Mouse (Mus musculus) myocyte (in vitro differentiated cells): ENCODE measurements around the gene Edc4. TPM values are rescaled to one million over a fixed set of nuclear protein-coding genes. Genes with fewer than 3 reads are reported as not detected.
A peak's percentile ranks its signal among the peaks of the same experiment; 100 is the strongest.

Experiments
- H3K27me3 ChIP-seq: one replicate; pipeline ENCODE4 v1.6.1; 2011; ENCODE audit not compliant: control insufficient read depth, insufficient read depth, insufficient read length
- H3K36me3 ChIP-seq: one replicate; pipeline ENCODE4 v1.6.1; 2011; ENCODE audit not compliant: control insufficient read depth, insufficient read depth
- H3K4me2 ChIP-seq: one replicate; pipeline ENCODE4 v1.6.1; 2011; ENCODE audit warnings: low read depth, control low read depth
- H3K4me3 ChIP-seq: one replicate; pipeline ENCODE4 v1.5.1; 2011; ENCODE audit warnings: mild to moderate bottlenecking, control low read depth, moderate library complexity
- H3K79me2 ChIP-seq: one replicate; pipeline ENCODE4 v1.6.1; 2011; ENCODE audit not compliant: control insufficient read depth, insufficient read depth
- H3ac ChIP-seq: one replicate; pipeline ENCODE4 v1.6.1; 2011; ENCODE audit not compliant: control insufficient read depth, insufficient read length
- CEBPB ChIP-seq: IDR thresholded peaks from 2 replicates; pipeline ENCODE4 v1.6.1; 2011; ENCODE audit warnings: mild to moderate bottlenecking, moderate library complexity; ENCODE audit not compliant: poor library complexity, insufficient read depth, severe bottlenecking
- E2F4 ChIP-seq: IDR thresholded peaks from one replicate; pipeline ENCODE4 v1.6.1; 2011; ENCODE audit warnings: mild to moderate bottlenecking, control low read depth, moderate library complexity; ENCODE audit not compliant: insufficient read depth
- MAX ChIP-seq: IDR thresholded peaks from one replicate; pipeline ENCODE4 v1.6.1; 2011; ENCODE audit warnings: low read depth, mild to moderate bottlenecking, control low read depth
- MYOD1 ChIP-seq, 3 experiments: IDR thresholded peaks; one replicate each; pipeline ENCODE4 v1.6.1; 2011; ENCODE audit warnings: control low read depth in 2 of 3, low read depth in 2 of 3, mild to moderate bottlenecking in 2 of 3, moderate library complexity in 1 of 3; ENCODE audit not compliant: insufficient read length in 2 of 3, control insufficient read depth in 1 of 3
- MYOG ChIP-seq, 3 experiments: IDR thresholded peaks; one replicate each; pipeline ENCODE4 v1.6.1; 2011; ENCODE audit warnings: control low read depth in 2 of 3, low read depth in 2 of 3, mild to moderate bottlenecking in 2 of 3; ENCODE audit not compliant: insufficient read length in 2 of 3, control insufficient read depth in 1 of 3, insufficient read depth in 1 of 3
- POLR2A ChIP-seq: IDR thresholded peaks from one replicate; pipeline ENCODE4 v1.6.1; 2011; ENCODE audit warnings: low read depth, mild to moderate bottlenecking, control low read depth, moderate library complexity; ENCODE audit not compliant: insufficient read length
- POLR2AphosphoS2 ChIP-seq: IDR thresholded peaks from one replicate; pipeline ENCODE4 v1.6.1; 2011; ENCODE audit warnings: low read depth, control low read depth; ENCODE audit not compliant: insufficient read length
- REST ChIP-seq: IDR thresholded peaks from one replicate; pipeline ENCODE4 v1.6.1; 2011; ENCODE audit warnings: mild to moderate bottlenecking, control low read depth, moderate library complexity; ENCODE audit not compliant: insufficient read depth, insufficient read length
- SRF ChIP-seq: IDR thresholded peaks from one replicate; pipeline ENCODE4 v1.6.1; 2011; ENCODE audit warnings: low read depth; ENCODE audit not compliant: control insufficient read depth, insufficient read length
- TCF12 ChIP-seq: IDR thresholded peaks from one replicate; pipeline ENCODE4 v1.6.1; 2011; ENCODE audit warnings: mild to moderate bottlenecking, control low read depth; ENCODE audit not compliant: poor library complexity, insufficient read depth, severe bottlenecking
- TCF3 ChIP-seq: IDR thresholded peaks from one replicate; pipeline ENCODE4 v1.6.1; 2011; ENCODE audit warnings: low read depth, control low read depth; ENCODE audit not compliant: insufficient read length
- USF1 ChIP-seq: IDR thresholded peaks from one replicate; pipeline ENCODE4 v1.6.1; 2011; ENCODE audit warnings: low read depth, mild to moderate bottlenecking, control low read depth, moderate library complexity
- polyA plus RNA-seq: library from polyadenylated mRNA; unstranded; fragments of >200 nt; fragmentation: generic; extraction: Trizol; gene quantifications from one replicate; pipeline ENCODE4 v1.2.1, GENCODE M21; 2012; ENCODE audit warnings: missing spikeins

Gene Edc4
- polyA plus RNA-seq, 1 experiment = 33.2 TPM

GRCm38 (mm10) chr8:105889756-105890465, 9.2 kb downstream of the Edc4 start:
- H3K4me2 ChIP-seq = no peak overlapping the region
- H3ac ChIP-seq = no peak overlapping the region
- TF ChIP-seq MYOG (IDR thresholded peaks at IDR 0.05; ENCODE audit: control insufficient read depth in 1 of 3, insufficient read depth in 1 of 3, insufficient read length in 2 of 3, low read depth in 2 of 3) = no peak
- no peak for TF ChIP-seq MAX
- TF ChIP-seq SRF = no peak
- no peak for TF ChIP-seq E2F4
- TF ChIP-seq MYOD1 (IDR thresholded peaks at IDR 0.05; ENCODE audit: control insufficient read depth in 1 of 3, insufficient read length in 2 of 3, low read depth in 2 of 3) = no peak
- no peak for TF ChIP-seq TCF12
- no peak for TF ChIP-seq CEBPB
- no peak for TF ChIP-seq REST
- TF ChIP-seq POLR2AphosphoS2 = no peak
- no peak for TF ChIP-seq TCF3
- TF ChIP-seq USF1 = no peak
- H3K79me2 ChIP-seq = no peaks in the 10 kb centered on the region
- H3K36me3 ChIP-seq = peaks cover 21% of the 10 kb centered on the region
- no peaks in the 10 kb centered on the region for H3K27me3 ChIP-seq
- no peak overlapping the region for H3K4me3 ChIP-seq

- Histone ChIP-seq H3K4me2 (no peak overlapping the region), H3ac (no peak overlapping the region), H3K27me3 (no peaks in the 10 kb centered on the region), H3K79me2 (no peaks in the 10 kb centered on the region), H3K4me3 (no peak overlapping the region), H3K36me3 (peaks cover 12% of the 10 kb centered on the region)
- TF ChIP-seq CEBPB = no peak
- TF ChIP-seq MYOG (IDR thresholded peaks at IDR 0.05; ENCODE audit: control insufficient read depth in 1 of 3, insufficient read depth in 1 of 3, insufficient read length in 2 of 3, low read depth in 2 of 3) = peak in 1 of 3 experiments; percentile 5
- TF ChIP-seq REST = no peak
Observed at GRCm38 (mm10) chr8:105890870-105891269, 10.2 kb downstream of the Edc4 start.

- Histone ChIP-seq H3K36me3 (peaks cover 8% of the 10 kb centered on the region), H3K27me3 (no peaks in the 10 kb centered on the region), H3ac (no peak overlapping the region), H3K4me3 (no peak overlapping the region), H3K4me2 (no peak overlapping the region), H3K79me2 (no peaks in the 10 kb centered on the region)
- TF ChIP-seq REST (no peak), POLR2AphosphoS2 (no peak)
Observed at GRCm38 (mm10) chr8:105892432-105892831, 11.8 kb downstream of the Edc4 start.

GRCm38 (mm10) chr8:105893339-105893738, 12.7 kb downstream of the Edc4 start, which contains the start of gene Nrn1l:
Nrn1l (plus strand) TSS chr8:105893567.
- Histone ChIP-seq H3K4me2 (no peak within 1 kb of the TSS), H3K36me3 (peaks cover 5% of the 10 kb centered on the region), H3K27me3 (no peaks in the 10 kb centered on the region), H3K79me2 (no peaks in the 10 kb centered on the region), H3ac (no peak within 1 kb of the TSS), H3K4me3 (no peak within 1 kb of the TSS)
- no peak for TF ChIP-seq MYOG (IDR thresholded peaks at IDR 0.05; ENCODE audit: control insufficient read depth in 1 of 3, insufficient read depth in 1 of 3, insufficient read length in 2 of 3, low read depth in 2 of 3)
- TF ChIP-seq E2F4 = no peak
- TF ChIP-seq POLR2A = peak; percentile 29
- TF ChIP-seq POLR2AphosphoS2 = peak; percentile 13
- TF ChIP-seq TCF12 = no peak

GRCm38 (mm10) chr8:105897801-105898480, 17.3 kb downstream of the Edc4 start:
- Histone ChIP-seq H3K36me3 (no peaks in the 10 kb centered on the region), H3K4me2 (no peak overlapping the region), H3K4me3 (no peak overlapping the region), H3K79me2 (peaks cover 19% of the 10 kb centered on the region), H3K27me3 (no peaks in the 10 kb centered on the region), H3ac (no peak overlapping the region)
- TF ChIP-seq MYOD1 (IDR thresholded peaks at IDR 0.05; ENCODE audit: control insufficient read depth in 1 of 3, insufficient read length in 2 of 3, low read depth in 2 of 3) (no peak), REST (no peak), USF1 (no peak), MYOG (IDR thresholded peaks at IDR 0.05; ENCODE audit: control insufficient read depth in 1 of 3, insufficient read depth in 1 of 3, insufficient read length in 2 of 3, low read depth in 2 of 3) (no peak), SRF (no peak), POLR2A (no peak)
